9 mouse cellular contexts compared by ENCODE assay signal in genomic region chr2:158109516-158109915, GRCm38 (mm10). TPM values are rescaled to one million over a fixed set of nuclear protein-coding genes. Genes with fewer than 3 reads are reported as not detected.
DNase-seq lines count a peak whose midpoint lies in the region; ATAC-seq and TF ChIP-seq lines count a peak whose summit lies in the region.
"Had no signal": no experiment of that assay in that cellular context is flagged by ENCODE, and none has a peak within 500 bp of the region (broad histone marks: within the 10 kb centered on the region; RNA-seq: fewer than 3 reads in every experiment).

No protein-coding gene starts in this region.

- H3K4me2 ChIP-seq in lung, embryonic 16.5 days (ENCODE audit: low read depth, low read length) = no peak overlapping the region
- no peak overlapping the region for H3K4me2 ChIP-seq in stomach, embryonic 14.5 days (replicated peaks; ENCODE audit: low read depth, low read length)
- H3K4me2 ChIP-seq: neural tube, embryonic 12.5 days had no signal

- TF ChIP-seq CTCF in lung, adult 2 months (IDR thresholded peaks at IDR 0.05; ENCODE audit: insufficient read depth, low read length) = no peak
- no peak for TF ChIP-seq CTCF in embryonic fibroblast, embryonic 13.5 days (IDR thresholded peaks at IDR 0.05; ENCODE audit: borderline replicate concordance, insufficient read depth, low read length)

- no peak for TF ChIP-seq POLR2A in lung, adult 2 months (IDR thresholded peaks at IDR 0.05; ENCODE audit: borderline replicate concordance, extremely low read depth, low read depth, low read length)
- no peak for TF ChIP-seq POLR2A in embryonic fibroblast, embryonic 13.5 days (IDR thresholded peaks at IDR 0.05; ENCODE audit: low read depth, low read length)

- intact Hi-C loops in left cerebral cortex, postnatal 14 days (cut with DNase I) = loop anchor here (5.0 to 10.0 kb wide), 3 partner anchors 38 to 225 kb away; partner anchors contain the start of gene Tgm2

- H3K27me3 ChIP-seq in lung, embryonic 16.5 days (ENCODE audit: control insufficient read depth, insufficient read depth, low read depth, low read length) = no peaks in the 10 kb centered on the region
- no peaks in the 10 kb centered on the region for H3K27me3 ChIP-seq in limb, embryonic 10.5 days (ENCODE audit: low read depth, poor library complexity, severe bottlenecking)
- H3K27me3 ChIP-seq in stomach, embryonic 14.5 days (ENCODE audit: control insufficient read depth, insufficient read depth, low read length) = no peaks in the 10 kb centered on the region
- H3K27me3 ChIP-seq: neural tube, embryonic 12.5 days had no signal

- WGBS in lung, embryonic 16.5 days = 3% methylated on average over 8 of the region's 8 CpGs
- WGBS in lung, adult 2 months = 5% methylated on average over 8 of the region's 8 CpGs
- 59% methylated on average over 8 of the region's 8 CpGs for WGBS in limb, embryonic 10.5 days
- WGBS in stomach, embryonic 14.5 days = 8% methylated on average over 8 of the region's 8 CpGs

- peak overlapping the region; percentile 87 for H3K27ac ChIP-seq in lung, embryonic 16.5 days (ENCODE audit: low read length)
- H3K27ac ChIP-seq in embryonic fibroblast, embryonic 13.5 days (ENCODE audit: insufficient read depth, low read length) = peak overlapping the region; percentile 79
- H3K27ac ChIP-seq in limb, embryonic 10.5 days = peak overlapping the region; percentile 65; the same call in 1 of the 2 replicates
- H3K27ac ChIP-seq in stomach, embryonic 14.5 days (ENCODE audit: low read length) = peak overlapping the region; percentile 93
- H3K27ac ChIP-seq: neural tube, embryonic 12.5 days had no signal

- ATAC-seq in lung, embryonic 16.5 days (ENCODE audit: low read depth) = peak; percentile 10; the same call in 1 of the 2 replicates
- ATAC-seq in stomach, embryonic 14.5 days (ENCODE audit: insufficient number of reproducible peaks, insufficient read depth, low FRiP score, low read depth) = no peak

- H3K4me3 ChIP-seq in lung, embryonic 16.5 days (ENCODE audit: low read length) = no peak overlapping the region
- no peak overlapping the region for H3K4me3 ChIP-seq in lung, adult 2 months (replicated peaks; ENCODE audit: extremely low read depth, low read depth, low read length)
- H3K4me3 ChIP-seq in embryonic fibroblast, embryonic 13.5 days (ENCODE audit: insufficient read depth, low read length) = no peak overlapping the region
- no peak overlapping the region for H3K4me3 ChIP-seq in limb, embryonic 10.5 days
- no peak overlapping the region for H3K4me3 ChIP-seq in stomach, embryonic 14.5 days (ENCODE audit: low read depth, low read length)
- H3K4me3 ChIP-seq: neural tube, embryonic 12.5 days had no signal

- no peak for DNase-seq in lung, adult 2 months
- DNase-seq in limb, embryonic 10.5 days (ENCODE audit: low spot score) = no peak
- DNase-seq in testis, postnatal 14 days (ENCODE audit: low spot score) = no peak
- DNase-seq in left cerebral cortex, postnatal 14 days (ENCODE audit: low spot score in 2 of 2) = no peak
- no peak for DNase-seq in frontal cortex, adult 2 months (ENCODE audit: extremely low spot score in 1 of 2, low spot score in 1 of 2)

- peak overlapping the region; percentile 39 for H3K9ac ChIP-seq in lung, embryonic 16.5 days (ENCODE audit: low read length)
- no peak overlapping the region for H3K9ac ChIP-seq in stomach, embryonic 14.5 days (replicated peaks; ENCODE audit: low read depth, low read length)
- H3K9ac ChIP-seq: neural tube, embryonic 12.5 days had no signal

- H3K4me1 ChIP-seq in lung, embryonic 16.5 days (replicated peaks; ENCODE audit: control insufficient read depth, insufficient read depth, low read length) = peaks cover 32% of the 10 kb centered on the region
- H3K4me1 ChIP-seq in lung, adult 2 months (ENCODE audit: control insufficient read depth, insufficient read depth, low read length) = peaks cover 11% of the 10 kb centered on the region
- peaks cover 14% of the 10 kb centered on the region; the same call in 1 of the 2 replicates for H3K4me1 ChIP-seq in embryonic fibroblast, embryonic 13.5 days (ENCODE audit: control insufficient read depth, insufficient read depth, low read length)
- H3K4me1 ChIP-seq in limb, embryonic 10.5 days = peaks cover 13% of the 10 kb centered on the region
- peaks cover 43% of the 10 kb centered on the region for H3K4me1 ChIP-seq in stomach, embryonic 14.5 days (ENCODE audit: control insufficient read depth, insufficient read depth, low read length)

- no peaks in the 10 kb centered on the region for H3K36me3 ChIP-seq in lung, embryonic 16.5 days (ENCODE audit: control insufficient read depth, insufficient read depth, low read length)
- H3K36me3 ChIP-seq in limb, embryonic 10.5 days = no peaks in the 10 kb centered on the region
- H3K36me3 ChIP-seq in stomach, embryonic 14.5 days (ENCODE audit: control insufficient read depth, insufficient read depth, low read length) = no peaks in the 10 kb centered on the region
- H3K36me3 ChIP-seq: neural tube, embryonic 12.5 days had no signal

- no peaks in the 10 kb centered on the region for H3K9me3 ChIP-seq in lung, embryonic 16.5 days (ENCODE audit: control insufficient read depth, low read length)
- H3K9me3 ChIP-seq in limb, embryonic 10.5 days (replicated peaks) = no peaks in the 10 kb centered on the region
- H3K9me3 ChIP-seq in stomach, embryonic 14.5 days (ENCODE audit: control insufficient read depth, low read depth, low read length) = no peaks in the 10 kb centered on the region
- H3K9me3 ChIP-seq: neural tube, embryonic 12.5 days had no signal

RNA-seq across cellular contexts. Expression of gene Tgm2, which starts 36.7 kb away (rescaled TPM):
- 75.8 and 81.6 TPM in 2 replicates for polyA plus RNA-seq in lung, embryonic 16.5 days (2015; fragmentation: Nextera tagmentation; extraction: Ambion mirVana)
- polyA plus RNA-seq in lung, adult 2 months (2012; rRNA removed) = 285 and 297 TPM in 2 replicates
- 15.8 and 33.1 TPM in 2 replicates for polyA plus RNA-seq in embryonic fibroblast, embryonic 13.5 days (2011; ENCODE audit: insufficient read length, low read depth, missing spikeins)
- polyA plus RNA-seq in limb, embryonic 10.5 days (2016; fragmentation: Nextera tagmentation; extraction: Ambion mirVana) = 3.7 and 5.5 TPM in 2 replicates
- polyA plus RNA-seq in stomach, embryonic 14.5 days (2014; fragmentation: Nextera tagmentation; extraction: Ambion mirVana) = 56.0 and 63.4 TPM in 2 replicates
- total RNA-seq in left cerebral cortex, postnatal 14 days (2021) = 1 to 10 TPM; 7.1 to 8.3 TPM
- 11.2 and 11.3 TPM in 2 replicates for polyA plus RNA-seq in frontal cortex, adult 2 months (2012; rRNA removed)
